Mouse (Mus musculus) kidney, postnatal 0 days (tissue): ENCODE measurements around the gene Lrig3. TPM values are rescaled to one million over a fixed set of nuclear protein-coding genes. Genes with fewer than 3 reads are reported as not detected.
A peak's percentile ranks its signal among the peaks of the same experiment; 100 is the strongest.

ENCODE experiments used
- ATAC-seq: fragments of 200-750 bp; cut with Nextera tagmentation; replicated peaks from 2 replicates; pipeline ENCODE4 v1.8.0; 2017; ENCODE audit warnings: low read depth, moderate number of reproducible peaks, moderate TSS enrichment, moderate library complexity; ENCODE audit not compliant: low FRiP score
- DNase-seq: peaks from one replicate; pipeline ENCODE4 v3.0.0-alpha.2; 2016; ENCODE audit warnings: low spot score
- H3K27ac ChIP-seq: fragments of 300-500 bp; sonication (generic); 2 replicates; pipeline ENCODE4 v1.5.1; 2014; ENCODE audit warnings: mild to moderate bottlenecking
- H3K27me3 ChIP-seq: fragments of 300-500 bp; sonication (generic); 2 replicates; pipeline ENCODE4 v1.6.1; 2014; ENCODE audit warnings: low read length, mixed read lengths; ENCODE audit not compliant: insufficient read depth
- H3K36me3 ChIP-seq: fragments of 300-500 bp; sonication (generic); 2 replicates; pipeline ENCODE4 v1.6.1; 2014; ENCODE audit warnings: low read length, mixed read lengths; ENCODE audit not compliant: insufficient read depth
- H3K4me1 ChIP-seq: fragments of 300-500 bp; sonication (generic); replicated peaks from 2 replicates; pipeline ENCODE4 v1.6.1; 2014; ENCODE audit warnings: antibody characterized with exemption, low read length, mixed read lengths; ENCODE audit not compliant: insufficient read depth
- H3K4me2 ChIP-seq: fragments of 300-500 bp; sonication (generic); 2 replicates; pipeline ENCODE4 v1.6.1; 2014; ENCODE audit warnings: mild to moderate bottlenecking, low read length, moderate library complexity, mixed read lengths
- H3K4me3 ChIP-seq: fragments of 300-500 bp; sonication (generic); replicated peaks from 2 replicates; pipeline ENCODE4 v1.5.1; 2014; ENCODE audit warnings: low read depth, low read length
- H3K9ac ChIP-seq: fragments of 300-500 bp; sonication (generic); 2 replicates; pipeline ENCODE4 v1.6.1; 2014; ENCODE audit warnings: low read depth, low read length
- H3K9me3 ChIP-seq: fragments of 300-500 bp; sonication (generic); replicated peaks from 2 replicates; pipeline ENCODE4 v1.6.1; 2016; ENCODE audit warnings: low read length, inconsistent platforms, mixed read lengths
- CTCF ChIP-seq: IDR thresholded peaks from 2 replicates; pipeline ENCODE4 v1.5.1; 2016; ENCODE audit warnings: antibody characterized with exemption, low read depth, mild to moderate bottlenecking, moderate library complexity
- WGBS: fragments of 180-500 bp; shearing (Covaris S2); extraction: QIAGEN DNeasy Blood & Tissue Kit; methylation state at CpG from one replicate; pipeline ENCODE4 v1.1.7; 2014; 5-methylcytosine and 5-hydroxymethylcytosine counted together
- polyA plus RNA-seq: library from polyadenylated mRNA; unstranded; fragments of >200 nt; fragmentation: Nextera tagmentation; extraction: Ambion mirVana; gene quantifications from 2 replicates; pipeline ENCODE4 v1.2.1, GENCODE M21; 2015

The Lrig3 gene
- polyA plus RNA-seq, 1 experiment from 2014 or later = 16.0 TPM

DNA sequence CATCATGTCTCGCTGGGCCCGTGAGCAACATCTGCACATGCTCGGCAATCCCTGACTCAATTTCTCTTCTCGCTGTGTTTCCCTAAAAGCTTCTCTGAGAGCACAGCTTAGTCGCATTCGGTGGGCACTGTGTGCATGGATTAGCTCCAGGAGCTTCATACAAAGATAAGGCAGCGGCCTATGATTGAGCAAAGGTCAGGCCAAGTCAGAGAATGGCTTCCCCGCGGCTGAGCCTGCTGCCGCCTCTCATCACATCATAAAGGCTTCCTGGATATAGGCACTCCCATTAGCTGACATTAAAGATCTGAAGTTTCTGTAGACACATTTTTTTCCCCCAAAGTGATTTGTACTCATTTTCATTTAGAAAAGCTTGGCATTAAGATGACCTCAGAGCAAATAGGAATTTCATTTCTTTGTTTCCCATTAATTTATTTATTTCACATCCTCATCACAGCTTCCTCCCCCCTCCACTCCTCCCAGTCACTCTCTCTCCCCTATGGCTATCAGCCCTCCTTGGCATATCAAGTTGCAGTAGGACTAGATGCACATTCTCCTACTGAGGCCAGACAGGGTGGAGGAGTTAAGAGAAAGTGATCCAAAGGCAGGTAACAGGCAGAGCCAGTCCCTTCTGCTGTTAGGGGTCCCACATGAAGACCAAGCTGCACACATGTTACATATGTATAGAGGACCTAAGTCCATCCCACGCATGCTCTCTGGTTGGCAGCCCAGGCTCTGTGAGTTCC lies 21.0 kb upstream of the Lrig3 start:
- Histone ChIP-seq H3K27ac (no peak overlapping the region), H3K4me2 (no peak overlapping the region), H3K36me3 (no peaks in the 10 kb centered on the region), H3K9me3 (no peaks in the 10 kb centered on the region), H3K9ac (no peak overlapping the region), H3K27me3 (no peaks in the 10 kb centered on the region), H3K4me3 (no peak overlapping the region), H3K4me1 (0 out of 2 replicates have a peak, but pooled peaks cover 5% of the 10 kb centered on the region)
- DNase-seq (no peak), ATAC-seq (no peak)
- no peak for TF ChIP-seq CTCF
- WGBS = 54% methylated on average over 11 of the region's 11 CpGs

DNA sequence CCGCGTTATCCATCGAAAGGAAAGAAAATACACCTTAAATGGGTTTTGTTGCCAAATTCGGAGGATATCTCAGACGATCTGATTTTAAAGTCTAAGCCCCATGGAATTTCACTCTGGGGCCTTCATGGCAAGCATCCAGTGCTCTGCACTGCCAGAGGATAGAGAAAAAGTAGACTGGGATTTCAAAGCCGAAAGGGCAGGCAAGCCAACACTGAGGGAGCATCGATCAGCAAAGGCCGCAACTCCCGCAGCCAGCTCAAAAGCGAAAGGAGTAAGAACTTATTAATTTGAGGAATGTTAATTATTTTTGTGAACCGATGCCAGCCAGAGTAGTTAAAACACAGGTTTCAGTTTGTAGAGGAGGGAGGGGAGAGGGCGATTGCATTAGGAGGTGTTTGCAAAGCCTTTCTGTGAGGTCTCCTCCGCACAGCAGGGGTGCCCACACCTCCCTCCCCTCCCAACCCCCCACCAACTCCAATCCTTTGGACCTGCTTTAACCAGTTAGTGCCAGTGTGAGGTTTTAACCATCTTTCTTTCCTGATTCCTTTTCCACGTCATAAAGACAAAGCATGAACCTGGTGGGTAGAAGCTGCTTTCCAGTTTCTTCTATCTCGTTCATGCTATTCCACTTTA lies 17.0 kb upstream of the Lrig3 start:
- Histone ChIP-seq H3K4me3 (no peak overlapping the region), H3K9ac (no peak overlapping the region), H3K9me3 (no peaks in the 10 kb centered on the region), H3K36me3 (no peaks in the 10 kb centered on the region), H3K4me2 (peak overlapping the region; percentile 27), H3K27ac (peak overlapping the region; percentile 19; the same call in 1 of the 2 replicates), H3K4me1 (0 out of 2 replicates have a peak, but pooled peaks cover 5% of the 10 kb centered on the region), H3K27me3 (no peaks in the 10 kb centered on the region)
- DNase-seq = peak; percentile 36
- 37% methylated on average over 15 of the region's 15 CpGs for WGBS
- TF ChIP-seq CTCF = no peak
- no peak for ATAC-seq

DNA sequence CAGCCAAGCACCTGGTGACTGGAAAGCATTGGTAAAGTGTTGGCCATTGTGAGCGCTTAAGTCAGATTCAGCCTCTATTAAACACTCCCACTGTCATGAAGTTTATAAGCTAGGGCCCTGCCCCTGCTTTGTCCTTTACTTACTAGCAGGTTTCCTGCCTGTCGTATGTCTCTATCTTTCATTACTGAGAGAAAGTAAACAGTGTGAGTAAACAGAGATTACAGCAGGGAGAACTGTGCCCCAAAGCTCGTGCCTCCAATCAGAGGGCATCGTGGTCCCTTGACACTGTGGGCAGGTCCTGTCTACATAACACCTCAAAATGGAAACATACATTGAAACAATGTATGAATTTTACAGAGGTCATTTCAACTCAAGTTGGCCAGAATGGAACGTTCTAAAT lies 14.3 kb upstream of the Lrig3 start:
- no peak for DNase-seq
- Histone ChIP-seq H3K27me3 (no peaks in the 10 kb centered on the region), H3K9me3 (no peaks in the 10 kb centered on the region), H3K4me3 (no peak overlapping the region), H3K36me3 (no peaks in the 10 kb centered on the region), H3K4me2 (no peak overlapping the region), H3K27ac (no peak overlapping the region), H3K9ac (no peak overlapping the region), H3K4me1 (0 out of 2 replicates have a peak, but pooled peaks cover 5% of the 10 kb centered on the region)
- 68% methylated on average over 5 of the region's 5 CpGs for WGBS
- TF ChIP-seq CTCF = no peak
- no peak for ATAC-seq

DNA sequence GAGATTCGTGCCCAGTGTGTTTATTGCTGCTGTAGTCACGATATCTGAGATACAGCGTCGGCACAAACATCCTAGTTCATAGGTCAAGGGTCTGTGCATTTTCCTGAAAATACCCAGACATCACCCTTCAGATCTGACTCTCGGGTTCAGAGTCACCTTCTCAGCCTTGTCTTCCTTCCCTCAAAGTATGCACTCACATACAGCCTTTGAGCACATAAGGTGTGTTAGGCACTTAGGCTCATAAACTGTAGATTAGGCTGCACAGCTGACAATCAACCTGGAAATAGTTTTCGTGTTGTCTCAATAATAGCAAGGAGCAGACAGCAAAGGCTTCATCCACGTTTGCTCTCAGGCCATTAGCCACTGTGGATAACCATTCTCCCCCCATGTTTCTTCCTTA lies 11.6 kb upstream of the Lrig3 start:
- H3K4me2 ChIP-seq = no peak overlapping the region
- H3K27ac ChIP-seq = no peak overlapping the region
- TF ChIP-seq CTCF = no peak
- DNase-seq (no peak), ATAC-seq (no peak)
- no peaks in the 10 kb centered on the region for H3K27me3 ChIP-seq
- H3K36me3 ChIP-seq = no peaks in the 10 kb centered on the region
- no peak overlapping the region for H3K4me3 ChIP-seq
- WGBS = 75% methylated on average over 7 of the region's 7 CpGs
- peaks cover 5% of the 10 kb centered on the region; the same call in 1 of the 2 replicates for H3K4me1 ChIP-seq
- H3K9ac ChIP-seq = no peak overlapping the region
- H3K9me3 ChIP-seq = no peaks in the 10 kb centered on the region

DNA sequence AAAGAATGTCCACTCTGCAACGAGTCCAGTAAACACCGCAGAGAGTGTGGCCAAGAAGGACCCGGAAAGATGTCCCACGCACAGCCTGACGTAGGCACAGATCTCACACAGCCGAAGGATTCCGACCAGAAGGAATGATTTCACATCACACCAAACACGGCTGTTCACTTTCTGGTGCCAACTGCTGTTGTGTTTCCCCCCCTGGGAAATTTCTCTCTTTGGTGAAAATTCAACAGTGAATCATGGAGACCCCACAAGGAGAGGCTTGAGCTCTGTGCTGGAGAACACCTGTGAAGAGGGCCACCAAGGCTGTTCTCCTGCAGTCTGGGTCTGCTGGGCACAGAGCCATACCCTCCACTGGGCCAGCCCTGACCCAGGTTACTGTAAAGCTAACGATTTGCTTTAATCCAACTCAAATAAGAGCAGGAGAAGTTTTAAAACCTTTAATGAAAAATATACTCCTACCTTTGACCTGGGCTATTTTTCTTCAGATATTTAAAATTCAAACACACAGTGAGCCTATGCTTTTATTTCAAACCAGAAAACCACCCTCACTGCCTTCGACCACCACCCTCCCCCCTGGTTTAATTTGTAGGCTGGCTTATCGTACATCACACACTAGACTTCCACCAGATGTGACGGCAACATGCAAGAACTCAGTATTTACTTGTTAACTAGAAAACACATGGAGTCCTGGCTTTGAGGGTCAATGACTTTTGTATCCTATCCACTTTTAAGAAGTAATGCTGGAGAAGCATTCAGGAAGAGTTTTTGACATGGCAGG lies 11.0 kb upstream of the Lrig3 start:
- Histone ChIP-seq H3K4me3 (no peak overlapping the region), H3K4me2 (no peak overlapping the region), H3K27me3 (no peaks in the 10 kb centered on the region), H3K9me3 (no peaks in the 10 kb centered on the region), H3K9ac (no peak overlapping the region), H3K27ac (no peak overlapping the region), H3K36me3 (no peaks in the 10 kb centered on the region), H3K4me1 (peaks cover 3% of the 10 kb centered on the region; the same call in 1 of the 2 replicates)
- TF ChIP-seq CTCF = no peak
- WGBS = 68% methylated on average over 12 of the region's 12 CpGs
- ATAC-seq (no peak), DNase-seq (no peak)

DNA sequence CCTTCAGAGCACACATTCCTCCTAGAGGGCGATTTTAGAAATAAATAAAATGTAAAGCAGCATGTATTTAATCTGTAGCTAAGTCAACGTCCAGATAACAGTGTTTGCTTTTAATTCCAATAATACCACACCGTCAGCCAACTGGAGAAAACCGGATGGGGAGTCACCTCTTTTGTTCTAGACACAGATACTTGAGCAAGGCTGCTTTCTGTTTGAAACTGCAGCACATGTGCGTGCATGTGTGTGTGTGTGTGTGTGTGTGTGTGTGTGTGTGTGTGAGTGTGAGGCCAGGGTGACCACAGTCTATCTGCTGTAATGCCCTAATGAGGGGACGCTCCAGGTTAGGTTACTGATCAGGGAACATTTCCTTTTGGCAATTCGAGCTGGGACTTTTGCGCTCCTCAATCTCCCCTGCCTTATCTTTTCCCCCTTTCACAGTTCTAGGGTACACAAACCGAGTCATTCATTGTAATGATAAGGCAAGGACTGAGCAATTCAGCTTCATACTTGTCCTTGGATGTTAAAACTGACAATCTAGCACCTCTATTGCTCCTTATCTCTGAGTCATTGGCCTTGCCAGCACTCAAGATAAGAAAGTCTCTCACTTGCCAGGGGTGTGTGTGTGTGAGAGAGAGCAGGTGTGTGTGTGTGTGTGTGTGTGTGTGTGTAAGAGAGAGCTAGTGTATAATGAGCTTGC lies 4.4 kb upstream of the Lrig3 start:
- no peaks in the 10 kb centered on the region for H3K9me3 ChIP-seq
- ATAC-seq (no peak), DNase-seq (peak; percentile 66)
- 28% methylated on average over 9 of the region's 9 CpGs for WGBS
- no peaks in the 10 kb centered on the region for H3K27me3 ChIP-seq
- H3K4me2 ChIP-seq = peak overlapping the region; percentile 21
- H3K9ac ChIP-seq = no peak overlapping the region
- peaks cover 3% of the 10 kb centered on the region for H3K4me1 ChIP-seq
- no peak overlapping the region for H3K4me3 ChIP-seq
- H3K27ac ChIP-seq = peak overlapping the region; percentile 50; the same call in 1 of the 2 replicates
- no peaks in the 10 kb centered on the region for H3K36me3 ChIP-seq
- no peak for TF ChIP-seq CTCF
